Mouse (Mus musculus): ENCODE measurements around the gene Invs.
"Not testable (repeated sequence)": the region's sequence is repeated elsewhere in the genome, so short reads cannot be mapped to it uniquely, and the experiment has no call there.

The Invs gene

GRCm38 (mm10) chr4:48332453-48333051, 53.0 kb downstream of the Invs start:
- no peak for DNase-seq

DNA sequence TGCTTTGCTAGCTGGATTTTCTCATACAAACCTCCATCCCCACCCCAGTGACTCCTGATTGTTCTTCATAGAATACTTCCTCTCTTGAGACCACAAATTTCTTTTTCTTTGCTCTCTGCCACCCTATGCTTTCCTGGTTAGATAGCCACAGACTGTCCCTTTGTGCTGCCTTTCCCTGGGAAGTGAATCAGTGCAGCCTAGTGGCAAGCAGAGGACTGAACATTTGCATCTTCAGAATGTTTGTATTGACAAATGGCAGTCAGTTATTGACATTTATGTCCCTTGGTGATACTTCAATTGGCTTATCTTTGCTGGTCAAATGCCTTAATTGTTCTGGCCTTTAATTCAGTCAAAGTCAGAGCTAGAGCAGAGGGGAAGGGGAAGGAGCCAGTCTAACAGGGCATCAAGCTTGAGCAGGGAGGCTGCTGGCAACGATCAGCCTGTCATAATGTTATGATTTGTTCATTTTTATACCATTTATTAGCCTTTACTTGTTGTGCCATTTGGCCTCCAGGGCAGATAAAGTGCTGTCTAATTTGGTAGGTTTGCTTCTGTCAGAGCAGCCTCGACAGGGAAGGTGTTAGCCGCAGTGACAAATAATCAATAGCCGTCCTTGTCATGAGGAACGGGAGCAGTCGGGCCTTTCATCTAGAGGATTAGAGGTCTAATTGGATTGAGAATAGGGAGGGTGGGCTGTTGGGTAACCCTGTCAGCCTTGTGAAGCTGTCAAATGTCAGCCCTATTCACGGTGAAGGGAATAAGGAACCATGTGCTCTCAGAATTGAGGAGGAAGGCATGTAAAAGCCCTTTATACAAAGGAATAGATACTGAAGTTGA, 55.6 kb downstream of the Invs start:
- DNase-seq = no peak

- no peak for DNase-seq
Measured at GRCm38 (mm10) chr4:48342705-48343104, 63.1 kb downstream of the Invs start.

- no peak for DNase-seq
Measured at GRCm38 (mm10) chr4:48362367-48362766, 82.8 kb downstream of the Invs start.

- no peak for DNase-seq
Measured at GRCm38 (mm10) chr4:48371037-48371436, 91.5 kb downstream of the Invs start.

GRCm38 (mm10) chr4:48380940-48381339, 101.4 kb downstream of the Invs start:
- peak; percentile 84 for DNase-seq

- no peak for DNase-seq
Measured at GRCm38 (mm10) chr4:48382506-48382905, 102.9 kb downstream of the Invs start.

GRCm38 (mm10) chr4:48396949-48397348, 117.4 kb downstream of the Invs start:
- no peak for DNase-seq

- DNase-seq = no peak
Measured at GRCm38 (mm10) chr4:48403066-48403640, 123.6 kb downstream of the Invs start.

DNA sequence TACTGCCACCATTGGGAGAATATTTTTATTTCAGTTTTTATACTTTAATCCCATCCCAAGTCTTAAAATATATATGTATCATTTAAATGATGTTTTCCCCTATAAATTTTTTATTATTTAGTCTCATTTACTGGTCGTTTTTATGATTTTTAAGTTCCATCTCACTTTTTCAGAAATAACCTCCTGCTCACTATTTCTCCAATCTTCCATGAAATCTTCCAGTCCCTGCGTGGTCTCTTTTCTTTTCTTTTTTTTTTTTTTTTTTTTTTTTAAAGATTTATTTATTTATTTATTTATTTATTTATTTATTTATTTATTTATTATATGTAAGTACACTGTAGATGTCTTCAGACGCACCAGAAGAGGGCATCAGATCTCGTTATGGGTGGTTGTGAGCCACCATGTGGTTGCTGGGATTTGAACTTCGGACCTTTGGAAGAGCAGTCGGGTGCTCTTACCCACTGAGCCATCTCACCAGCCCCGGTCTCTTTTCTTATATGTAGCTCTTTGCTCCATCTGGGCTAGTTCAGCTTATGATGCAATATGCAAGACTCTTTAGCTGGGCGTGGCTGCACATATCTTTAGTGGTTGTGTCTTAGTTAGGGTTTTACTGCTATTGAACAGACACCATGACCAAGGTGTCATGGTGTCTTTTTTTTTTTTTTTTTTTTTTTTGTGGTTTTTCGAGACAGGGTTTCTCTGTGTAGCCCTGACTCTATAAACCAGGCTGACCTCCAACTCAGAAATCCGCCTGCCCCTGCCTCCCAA, 126.3 kb downstream of the Invs start:
- not testable (repeated sequence) for DNase-seq

DNA sequence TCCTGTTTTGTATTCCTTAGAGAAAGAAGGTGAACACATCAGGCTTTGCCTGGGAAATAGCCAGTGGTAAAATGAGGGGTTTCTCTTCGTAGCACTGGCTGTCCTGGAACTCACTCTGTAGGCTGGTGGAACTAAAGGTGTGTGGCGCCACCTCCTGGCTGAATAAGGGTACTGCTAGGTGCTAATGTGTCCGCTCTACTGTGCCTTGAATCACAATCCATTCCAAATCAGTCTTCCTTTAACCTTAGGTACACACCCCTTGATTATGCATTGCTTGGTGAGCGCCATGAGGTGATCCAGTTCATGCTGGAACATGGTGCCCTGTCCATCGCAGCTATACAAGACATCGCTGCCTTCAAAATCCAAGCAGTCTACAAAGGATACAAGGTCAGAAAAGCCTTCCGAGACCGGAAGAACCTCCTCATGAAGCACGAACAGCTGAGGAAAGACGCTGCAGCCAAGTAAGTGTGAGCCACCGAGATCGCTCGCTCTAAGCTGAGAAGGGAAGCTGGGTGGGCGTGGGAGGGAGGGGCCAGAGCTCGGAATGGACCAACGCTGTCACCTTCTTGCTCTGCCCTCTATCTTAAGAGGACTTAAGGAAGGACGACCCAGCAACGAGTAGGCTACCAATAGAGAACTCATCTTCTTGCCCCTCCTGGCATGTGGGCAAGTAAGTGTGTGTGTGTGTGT, 127.9 kb downstream of the Invs start:
- DNase-seq = peak; percentile 62

DNA sequence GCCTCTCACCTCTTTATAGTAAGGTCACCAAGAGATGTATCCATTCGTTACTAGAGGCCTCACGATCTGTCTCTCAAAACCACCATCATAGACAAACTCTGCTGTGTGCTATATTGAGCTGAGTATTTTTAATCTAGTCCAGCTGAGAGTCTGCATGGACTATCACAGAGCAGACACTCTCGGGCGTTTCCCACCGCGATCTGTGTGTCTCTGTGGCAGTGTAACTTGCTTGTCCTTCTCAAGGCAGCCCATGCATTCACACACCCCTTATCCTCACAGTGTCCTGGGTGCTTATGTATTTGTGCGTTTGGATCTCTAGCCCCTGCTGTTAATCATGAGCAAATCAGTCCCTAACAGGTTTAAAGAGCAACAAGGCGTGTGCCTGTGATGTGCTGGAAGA, 133.9 kb downstream of the Invs start:
- no peak for DNase-seq

DNA sequence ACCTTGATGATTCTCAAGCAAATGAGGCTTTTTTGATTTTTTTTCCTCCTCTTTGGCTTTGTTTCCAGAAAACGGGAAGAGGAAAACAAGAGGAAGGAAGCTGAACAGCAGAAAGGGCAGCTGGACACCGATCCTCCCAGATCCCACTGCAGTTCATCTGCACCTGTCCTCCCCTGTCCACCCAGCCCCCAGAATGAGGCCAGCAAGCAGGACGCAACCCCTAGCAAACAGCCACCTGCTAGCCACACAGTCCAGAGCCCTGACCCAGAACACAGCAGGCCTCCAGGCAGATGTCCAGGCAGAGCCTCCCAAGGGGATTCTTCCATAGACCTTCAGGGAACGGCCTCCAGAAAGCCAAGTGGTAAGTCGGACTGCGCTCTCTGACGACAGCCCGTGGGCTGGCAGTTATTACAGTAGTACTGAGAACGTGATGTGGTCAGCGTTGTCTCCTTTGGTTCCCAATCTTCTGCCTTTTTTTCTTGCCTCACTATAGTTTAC, 136.3 kb downstream of the Invs start:
- no peak for DNase-seq

DNA sequence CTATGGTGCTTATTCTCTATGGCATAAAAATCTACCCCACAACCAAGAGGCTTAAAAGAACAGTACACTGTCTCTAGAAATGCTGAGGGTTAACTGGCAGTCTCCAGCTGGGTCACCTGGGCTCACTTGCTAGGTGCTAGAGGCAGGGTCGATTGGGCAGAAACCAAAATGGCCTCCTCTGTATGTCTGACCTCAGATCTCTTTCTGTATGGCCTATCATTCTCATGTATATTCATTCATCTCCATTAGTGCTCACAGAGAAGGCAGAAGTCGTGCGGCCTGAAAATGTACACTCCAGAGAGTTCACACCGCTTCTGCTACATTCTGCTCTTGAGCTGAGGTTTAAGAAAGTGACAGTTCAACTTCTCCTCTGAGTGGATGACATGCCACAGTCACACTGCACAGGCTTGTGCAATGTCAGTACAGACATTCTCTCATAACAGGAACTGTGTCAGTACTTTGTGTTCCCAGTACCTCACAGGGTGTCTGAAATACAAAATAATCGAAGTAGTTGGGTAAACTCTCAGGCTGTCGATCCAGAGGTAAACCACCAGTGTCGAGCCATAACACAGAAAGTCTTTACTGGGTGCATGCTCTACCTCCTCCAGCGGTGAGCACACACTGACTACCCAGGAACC, 139.4 kb downstream of the Invs start:
- no peak for DNase-seq

DNA sequence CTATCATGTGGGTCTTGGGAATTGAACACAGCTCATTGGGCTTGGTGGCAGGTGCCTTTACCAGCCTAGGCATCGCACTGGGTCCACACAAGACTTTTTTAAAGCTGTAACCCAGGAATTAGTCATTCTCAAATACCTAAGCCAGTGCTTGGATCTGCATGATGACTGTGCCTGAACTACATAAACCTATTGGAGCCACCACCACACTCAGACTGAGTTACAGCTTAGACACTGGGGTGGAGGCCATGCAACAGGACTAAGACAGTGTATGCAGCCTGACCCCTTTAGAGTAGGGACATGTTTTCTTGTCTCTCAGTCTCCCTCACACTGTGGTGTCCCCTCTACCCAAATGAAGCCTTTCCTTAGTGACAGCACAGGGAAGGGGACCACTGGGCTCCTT, 143.1 kb downstream of the Invs start:
- DNase-seq = no peak

- no peak for DNase-seq
Measured at GRCm38 (mm10) chr4:48423738-48424137, 144.2 kb downstream of the Invs start.

DNA sequence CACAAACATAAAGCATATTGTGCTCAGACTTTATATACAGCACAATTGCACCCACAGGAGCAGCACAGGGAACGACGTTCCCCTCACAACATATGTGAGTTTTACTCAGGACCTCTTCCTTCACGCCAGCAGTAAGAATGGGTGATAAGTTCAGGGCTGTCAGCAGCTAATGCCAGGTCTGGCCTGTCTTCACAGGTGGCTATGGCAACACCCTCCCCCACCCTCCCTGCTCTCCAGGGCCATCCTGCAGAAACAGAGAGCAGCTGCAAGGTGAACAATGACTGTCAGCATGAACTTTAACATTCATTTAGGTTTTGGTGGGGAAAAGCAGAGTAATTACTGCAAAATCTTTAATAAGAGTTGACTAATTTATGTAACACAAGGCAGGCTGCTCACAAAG, 147.9 kb downstream of the Invs start:
- DNase-seq = no peak

- DNase-seq = no peak
Measured at GRCm38 (mm10) chr4:48428054-48428453, 148.5 kb downstream of the Invs start.

GRCm38 (mm10) chr4:48454106-48454773, 174.7 kb downstream of the Invs start:
- DNase-seq = no peak

- DNase-seq = no peak
Measured at GRCm38 (mm10) chr4:48458436-48458835, 178.9 kb downstream of the Invs start.

GRCm38 (mm10) chr4:48461060-48461459, 181.5 kb downstream of the Invs start:
- no peak for DNase-seq

DNA sequence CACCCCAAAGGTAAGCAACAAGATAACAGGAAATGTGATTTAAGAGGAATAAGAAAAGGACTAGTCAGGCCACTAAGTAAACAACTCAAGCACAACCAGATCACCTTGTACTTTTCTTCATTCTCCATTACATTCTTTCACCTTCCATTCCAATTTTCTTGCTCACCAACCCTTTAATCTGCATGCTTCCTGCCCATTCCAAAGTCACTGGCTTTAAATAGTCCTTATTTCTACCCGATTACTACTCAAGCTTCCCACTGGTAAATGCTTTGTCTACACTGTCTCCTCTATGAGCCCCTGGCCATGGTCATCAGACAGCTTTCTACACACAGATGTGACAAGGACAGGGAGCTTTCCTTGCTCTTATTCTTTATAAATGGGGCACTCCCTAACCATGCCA, 191.4 kb downstream of the Invs start:
- no peak for DNase-seq
